Mouse (Mus musculus): ENCODE results near the gene Trabd2b.

GRCm38 (mm10) chr4:114492157-114492556, 85.6 kb downstream of the Trabd2b start:
- TF ChIP-seq ZKSCAN1 (IDR thresholded peaks at IDR 0.05; ENCODE audit: low read depth, low read length) (no peak), SMC3 (IDR thresholded peaks at IDR 0.05; ENCODE audit: low read depth, low read length) (no peak), EP300 (IDR thresholded peaks at IDR 0.05; ENCODE audit: low read depth in 1 of 2, low read length in 2 of 2) (no peak), CTCF (IDR thresholded peaks at IDR 0.05 in 2 of 3, conservative IDR thresholded peaks at IDR 0.05 in 1 of 3; ENCODE audit: control insufficient read depth in 1 of 3, insufficient read depth in 1 of 3, low read depth in 2 of 3, low read length in 3 of 3, poor library complexity in 1 of 3, severe bottlenecking in 1 of 3) (no peak), ZMIZ1 (IDR thresholded peaks at IDR 0.05; ENCODE audit: low read depth, low read length) (no peak), GATA1 (IDR thresholded peaks at IDR 0.05; ENCODE audit: low read depth, low read length) (no peak), ETS1 (IDR thresholded peaks at IDR 0.05; ENCODE audit: low read depth, low read length) (no peak), UBTF (IDR thresholded peaks at IDR 0.05; ENCODE audit: borderline replicate concordance, insufficient read depth, low read depth, low read length) (no peak), POLR2AphosphoS5 (IDR thresholded peaks at IDR 0.05; ENCODE audit: borderline replicate concordance, low read depth, low read length) (no peak), MXI1 (IDR thresholded peaks at IDR 0.05; ENCODE audit: low read depth, low read length) (no peak), CHD1 (IDR thresholded peaks at IDR 0.05; ENCODE audit: low read depth, low read length) (no peak)
